Mouse (Mus musculus) T-helper 1 cell (primary cell): ENCODE data around the gene Ece2.

ENCODE experiments used
- in situ Hi-C: fragments of 300-600 bp; cut with MboI, MseI; formaldehyde crosslinking; loops from one replicate; pipeline ENCODE4 v1.15.1; 2025; ENCODE audit warnings: high pct_unique_total_duplicates

Gene Ece2

GRCm38 (mm10) chr16:20629731-20630634 lies at the start of gene Ece2:
TSS of gene Ece2 (plus strand) at chr16:20629828.
- in situ Hi-C loops: no loop called here

- in situ Hi-C loops: loop anchor here (10.0 kb wide), 1 partner anchor 255 kb away; no protein-coding TSS in a partner anchor
Measured at GRCm38 (mm10) chr16:20589366-20589938, 40.2 kb upstream of the Ece2 start, which contains the start of gene Vwa5b2. TSS of gene Vwa5b2 (plus strand) at chr16:20589471.

GRCm38 (mm10) chr16:20589939-20590679 lies 39.5 kb upstream of the Ece2 start:
- in situ Hi-C loops: loop anchor here (10.0 kb wide), 1 partner anchor 255 kb away; no protein-coding TSS in a partner anchor

- in situ Hi-C loops: no loop called here
Measured at GRCm38 (mm10) chr16:20590680-20591038, 39.0 kb upstream of the Ece2 start.

GRCm38 (mm10) chr16:20591076-20591705 lies 38.4 kb upstream of the Ece2 start:
- in situ Hi-C loops: no loop called here

- in situ Hi-C loops: no loop called here
Measured at GRCm38 (mm10) chr16:20595060-20595673, 34.5 kb upstream of the Ece2 start.

GRCm38 (mm10) chr16:20595737-20596136 lies 33.9 kb upstream of the Ece2 start:
- in situ Hi-C loops: no loop called here

- in situ Hi-C loops: no loop called here
Measured at GRCm38 (mm10) chr16:20596687-20597441, 32.8 kb upstream of the Ece2 start.

GRCm38 (mm10) chr16:20600511-20600910 lies 29.1 kb upstream of the Ece2 start:
- in situ Hi-C loops: loop anchor here (5.0 kb wide), 1 partner anchor 38 kb away; no protein-coding TSS in a partner anchor

GRCm38 (mm10) chr16:20604705-20605104 lies 24.9 kb upstream of the Ece2 start:
- in situ Hi-C loops: loop anchor here (5.0 kb wide), 1 partner anchor 42 kb away; no protein-coding TSS in a partner anchor

- in situ Hi-C loops: no loop called here
Measured at GRCm38 (mm10) chr16:20610501-20611356, 18.9 kb upstream of the Ece2 start.

GRCm38 (mm10) chr16:20611357-20612227 lies 18.0 kb upstream of the Ece2 start, which contains the start of the genes Eef1akmt4, Gm49333 and Alg3:
TSS of gene Eef1akmt4 (plus strand) at chr16:20611593.
TSS of gene Gm49333 (plus strand) at chr16:20611610.
TSS of gene Alg3 (minus strand) at chr16:20611735.
- in situ Hi-C loops: no loop called here

- in situ Hi-C loops: loop anchor here (5.0 kb wide), 1 partner anchor 93 kb away; no protein-coding TSS in a partner anchor
Measured at GRCm38 (mm10) chr16:20619541-20620398, 9.9 kb upstream of the Ece2 start.

GRCm38 (mm10) chr16:20620399-20620735 lies 9.3 kb upstream of the Ece2 start:
- in situ Hi-C loops: loop anchor here (5.0 kb wide), 1 partner anchor 92 kb away; no protein-coding TSS in a partner anchor

GRCm38 (mm10) chr16:20620751-20621190 lies 8.9 kb upstream of the Ece2 start:
- in situ Hi-C loops: loop anchor here (5.0 kb wide), 1 partner anchor 92 kb away; no protein-coding TSS in a partner anchor

GRCm38 (mm10) chr16:20621191-20621990 lies 8.2 kb upstream of the Ece2 start, which contains the start of gene Camk2n2:
TSS of gene Camk2n2 (minus strand) at chr16:20621287.
- in situ Hi-C loops: loop anchor here (5.0 kb wide), 1 partner anchor 91 kb away; no protein-coding TSS in a partner anchor
